Mouse (Mus musculus) testis, adult 2 months (tissue): ENCODE data around the gene Mrps18b. TPM values are rescaled to one million over a fixed set of nuclear protein-coding genes. Genes with fewer than 3 reads are reported as not detected.
"Not testable (repeated sequence)": the region's sequence is repeated elsewhere in the genome, so short reads cannot be mapped to it uniquely, and the experiment has no call there.

ENCODE experiments used
- H3K27ac ChIP-seq: fragments of 200-500 bp; 2 replicates; pipeline ENCODE4 v1.5.1; 2012; ENCODE audit warnings: low read depth, low read length; ENCODE audit not compliant: control insufficient read depth, insufficient read depth
- H3K27me3 ChIP-seq: fragments of 200-500 bp; 2 replicates; pipeline ENCODE4 v1.6.1; 2012; ENCODE audit warnings: mild to moderate bottlenecking, low read length, moderate library complexity; ENCODE audit not compliant: control insufficient read depth, insufficient read depth
- H3K36me3 ChIP-seq: fragments of 200-500 bp; 2 replicates; pipeline ENCODE4 v1.6.1; 2012; ENCODE audit warnings: mild to moderate bottlenecking, low read length; ENCODE audit not compliant: control insufficient read depth, insufficient read depth
- H3K4me1 ChIP-seq: fragments of 200-500 bp; 2 replicates; pipeline ENCODE4 v1.6.1; 2012; ENCODE audit warnings: low read length; ENCODE audit not compliant: control insufficient read depth, insufficient read depth
- H3K4me3 ChIP-seq: fragments of 200-500 bp; 2 replicates; pipeline ENCODE4 v1.5.1; 2012; ENCODE audit warnings: low read depth, mild to moderate bottlenecking, low read length, moderate library complexity, mixed read lengths; ENCODE audit not compliant: control insufficient read depth
- CTCF ChIP-seq: fragments of 200-500 bp; IDR thresholded peaks from 2 replicates; pipeline ENCODE4 v1.5.1; 2012; ENCODE audit warnings: low read depth, mild to moderate bottlenecking, inconsistent platforms, low read length, moderate library complexity; ENCODE audit not compliant: control insufficient read depth, insufficient read depth, insufficient replicate concordance
- POLR2A ChIP-seq: fragments of 200-500 bp; IDR thresholded peaks from 2 replicates; pipeline ENCODE4 v1.6.1; 2012; ENCODE audit warnings: low read depth, mild to moderate bottlenecking, inconsistent platforms, low read length, moderate library complexity; ENCODE audit not compliant: control insufficient read depth
- polyA plus RNA-seq: library from polyadenylated mRNA; depleted of rRNA; stranded (reverse); fragments of >200 nt; gene quantifications from 2 replicates; pipeline ENCODE4 v1.2.3, GENCODE M21; 2012; rRNA removed

Mrps18b gene
- polyA plus RNA-seq: 81.8 and 83.3 TPM in 2 replicates

- peaks cover 2% of the 10 kb centered on the region; the same call in 1 of the 2 replicates for H3K4me1 ChIP-seq
- TF ChIP-seq CTCF (peak; percentile 24; the same call in 1 of the 2 replicates), POLR2A (peak; percentile 98)
Measured at GRCm38 (mm10) chr17:35916297-35917142, at the start of gene Mrps18b, which contains the start of gene Ppp1r10. TSS of gene Mrps18b (minus strand) at chr17:35916389. TSS of gene Ppp1r10 (plus strand) at chr17:35916434.

GRCm38 (mm10) chr17:35963279-35963678 is 47.1 kb upstream of the Mrps18b start:
- Histone ChIP-seq H3K4me1 (peaks cover 2% of the 10 kb centered on the region; the same call in 1 of the 2 replicates), H3K4me3 (no peak overlapping the region), H3K36me3 (peaks cover 7% of the 10 kb centered on the region), H3K27ac (no peak overlapping the region), H3K27me3 (no peaks in the 10 kb centered on the region)
- TF ChIP-seq POLR2A (no peak), CTCF (no peak)

More at GRCm38 (mm10) chr17:35916297-35917142, at the start of gene Mrps18b, which contains the start of gene Ppp1r10:
- Histone ChIP-seq H3K27ac (peak within 1 kb of the TSS; percentile 99), H3K36me3 (peaks cover 5% of the 10 kb centered on the region), H3K4me3 (peak within 1 kb of the TSS; percentile 96), H3K27me3 (no peaks in the 10 kb centered on the region)

GRCm38 (mm10) chr17:35958533-35959223 is 42.5 kb upstream of the Mrps18b start:
- TF ChIP-seq POLR2A (no peak), CTCF (no peak)
- Histone ChIP-seq H3K36me3 (peaks cover 7% of the 10 kb centered on the region), H3K27me3 (no peaks in the 10 kb centered on the region), H3K4me3 (no peak overlapping the region), H3K27ac (no peak overlapping the region), H3K4me1 (no peaks in the 10 kb centered on the region)

GRCm38 (mm10) chr17:35954665-35955064 is 38.5 kb upstream of the Mrps18b start:
- Histone ChIP-seq H3K36me3 (no peaks in the 10 kb centered on the region; the same call in 1 of the 2 replicates), H3K4me1 (no peaks in the 10 kb centered on the region), H3K4me3 (no peak overlapping the region), H3K27ac (no peak overlapping the region), H3K27me3 (no peaks in the 10 kb centered on the region)
- TF ChIP-seq POLR2A: no peak
- TF ChIP-seq CTCF: no peak

- not testable (repeated sequence) for H3K4me3 ChIP-seq, H3K4me1 ChIP-seq, H3K36me3 ChIP-seq, H3K27ac ChIP-seq, H3K27me3 ChIP-seq
Measured at GRCm38 (mm10) chr17:35952559-35952958, 36.4 kb upstream of the Mrps18b start.

GRCm38 (mm10) chr17:35950946-35951345 is 34.8 kb upstream of the Mrps18b start:
- not testable (repeated sequence) for H3K36me3 ChIP-seq, H3K4me1 ChIP-seq, H3K27me3 ChIP-seq, H3K4me3 ChIP-seq, H3K27ac ChIP-seq

GRCm38 (mm10) chr17:35939941-35940340 is 23.8 kb upstream of the Mrps18b start:
- Histone ChIP-seq H3K36me3 (no peaks in the 10 kb centered on the region), H3K4me3 (no peak overlapping the region), H3K27me3 (no peaks in the 10 kb centered on the region), H3K4me1 (no peaks in the 10 kb centered on the region), H3K27ac (no peak overlapping the region)
- TF ChIP-seq CTCF (no peak), POLR2A (no peak)
